10 mouse cellular contexts compared by ENCODE assay signal in genomic region chr7:105480561-105481504, GRCm38 (mm10). TPM values are rescaled to one million over a fixed set of nuclear protein-coding genes. Genes with fewer than 3 reads are reported as not detected.
DNase-seq lines count a peak whose midpoint lies in the region; ATAC-seq lines count a peak whose summit lies in the region.
"Had no signal": no experiment of that assay in that cellular context is flagged by ENCODE, and none has a peak within 500 bp of the region (broad histone marks: within the 10 kb centered on the region; RNA-seq: fewer than 3 reads in every experiment).

No protein-coding gene starts in this region.

- peak overlapping the region; percentile 63 for H3K4me3 ChIP-seq in embryonic facial prominence, embryonic 10.5 days
- H3K4me3 ChIP-seq in heart, embryonic 10.5 days, result peak overlapping the region; percentile 65
- peak overlapping the region; percentile 59 for H3K4me3 ChIP-seq in stomach, embryonic 15.5 days (replicated peaks)

- no peaks in the 10 kb centered on the region for H3K36me3 ChIP-seq in embryonic facial prominence, embryonic 10.5 days (replicated peaks)
- H3K36me3 ChIP-seq in heart, embryonic 10.5 days, result no peaks in the 10 kb centered on the region
- H3K36me3 ChIP-seq in stomach, embryonic 15.5 days, result no peaks in the 10 kb centered on the region
- H3K36me3 ChIP-seq: G1E had no signal

- H3K4me2 ChIP-seq in stomach, embryonic 15.5 days, result peak overlapping the region; percentile 93

- H3K27ac ChIP-seq in embryonic facial prominence, embryonic 10.5 days (replicated peaks), result no peak overlapping the region; the same call in 1 of the 2 replicates
- H3K27ac ChIP-seq in heart, embryonic 10.5 days, result peak overlapping the region; percentile 91
- peak overlapping the region; percentile 93 for H3K27ac ChIP-seq in stomach, embryonic 15.5 days

- ATAC-seq in stomach, embryonic 15.5 days (ENCODE audit: insufficient read depth, low FRiP score, low read depth), result peak; percentile 4; the same call in 1 of the 2 replicates

- peaks cover 27% of the 10 kb centered on the region for H3K4me1 ChIP-seq in embryonic facial prominence, embryonic 10.5 days
- H3K4me1 ChIP-seq in heart, embryonic 10.5 days, result peaks cover 31% of the 10 kb centered on the region
- H3K4me1 ChIP-seq in stomach, embryonic 15.5 days, result peaks cover 19% of the 10 kb centered on the region

- H3K27me3 ChIP-seq in embryonic facial prominence, embryonic 10.5 days (replicated peaks; ENCODE audit: low read depth, poor library complexity, severe bottlenecking), result peaks cover 37% of the 10 kb centered on the region
- no peaks in the 10 kb centered on the region; the same call in 1 of the 2 replicates for H3K27me3 ChIP-seq in heart, embryonic 10.5 days (ENCODE audit: insufficient read depth, poor library complexity, severe bottlenecking)
- no peaks in the 10 kb centered on the region for H3K27me3 ChIP-seq in stomach, embryonic 15.5 days (replicated peaks)

- intact Hi-C loops in left cerebral cortex, postnatal 4 days (cut with DNase I), result no loop called here
- intact Hi-C loops in left cerebral cortex, postnatal 14 days (cut with DNase I), result loop anchor here (5.0 kb wide), 1 partner anchor 36 kb away; no protein-coding TSS in a partner anchor

- WGBS in embryonic facial prominence, embryonic 10.5 days, result 66% methylated on average over 23 of the region's 23 CpGs
- WGBS in heart, embryonic 10.5 days, result 50% methylated on average over 23 of the region's 23 CpGs
- WGBS in stomach, embryonic 15.5 days, result 55% methylated on average over 23 of the region's 23 CpGs

- peak; percentile 67 for DNase-seq in left cerebral cortex, postnatal 4 days
- no peak for DNase-seq in left cerebral cortex, postnatal 14 days (ENCODE audit: low spot score in 2 of 2)
- DNase-seq in embryonic facial prominence, embryonic 10.5 days (ENCODE audit: low spot score), result no peak
- DNase-seq in heart, embryonic 10.5 days (ENCODE audit: low spot score), result no peak
- peak; percentile 31 to 33 for DNase-seq in kidney, adult 8-10 months
- peak; percentile 72 for DNase-seq in lung, postnatal 10 days
- no peak for DNase-seq in yolk sac, embryonic 10.5 days (ENCODE audit: low spot score)

- H3K9ac ChIP-seq in stomach, embryonic 15.5 days, result no peak overlapping the region

- no peaks in the 10 kb centered on the region for H3K9me3 ChIP-seq in embryonic facial prominence, embryonic 10.5 days
- H3K9me3 ChIP-seq in heart, embryonic 10.5 days, result no peaks in the 10 kb centered on the region
- no peaks in the 10 kb centered on the region for H3K9me3 ChIP-seq in stomach, embryonic 15.5 days
- H3K9me3 ChIP-seq: G1E had no signal

RNA-seq across cellular contexts. Expression of gene Cavin3, which starts 1.3 kb away (rescaled TPM):
- total RNA-seq in left cerebral cortex, postnatal 4 days (2021), result 10 to 100 TPM; 11.7 to 13.8 TPM
- total RNA-seq in left cerebral cortex, postnatal 14 days (2021), result 10 to 100 TPM; 19.0 to 21.1 TPM
- 17.3 and 17.7 TPM in 2 replicates for polyA plus RNA-seq in embryonic facial prominence, embryonic 10.5 days (2016; fragmentation: Nextera tagmentation; extraction: Ambion mirVana)
- 67.0 and 74.0 TPM in 2 replicates for polyA plus RNA-seq in heart, embryonic 10.5 days (2016; fragmentation: Nextera tagmentation; extraction: Ambion mirVana)
- polyA plus RNA-seq in stomach, embryonic 15.5 days (2015; fragmentation: Nextera tagmentation; extraction: Ambion mirVana), result 115 and 131 TPM in 2 replicates
- total RNA-seq: G1E had no signal
- polyA plus RNA-seq: G1E had no signal

RNA-seq across cellular contexts. Expression of gene Cckbr, which starts 55.3 kb away (rescaled TPM):
- total RNA-seq in left cerebral cortex, postnatal 4 days (2021), result 1 to 10 TPM; 4.2 to 6.1 TPM
- 10 to 100 TPM; 56.6 to 62.4 TPM for total RNA-seq in left cerebral cortex, postnatal 14 days (2021)
- 0.47 and 0.87 TPM in 2 replicates for polyA plus RNA-seq in embryonic facial prominence, embryonic 10.5 days (2016; fragmentation: Nextera tagmentation; extraction: Ambion mirVana)
- 0.09 and 0.31 TPM in 2 replicates for polyA plus RNA-seq in heart, embryonic 10.5 days (2016; fragmentation: Nextera tagmentation; extraction: Ambion mirVana)
- polyA plus RNA-seq in stomach, embryonic 15.5 days (2015; fragmentation: Nextera tagmentation; extraction: Ambion mirVana), result 0.52 and 0.57 TPM in 2 replicates
- polyA plus RNA-seq: G1E; large intestine, adult 2 months had no signal

Comparison
In these comparisons a context has a peak if more than half of its experiments do, and no peak if none do; other contexts are left out.
1. DNase-seq: peak in left cerebral cortex, postnatal 4 days (single experiment), kidney, adult 8-10 months (2 of 2) and lung, postnatal 10 days (single experiment); none in left cerebral cortex, postnatal 14 days (0 of 2), embryonic facial prominence, embryonic 10.5 days (single experiment), heart, embryonic 10.5 days (single experiment) and yolk sac, embryonic 10.5 days (single experiment).
2. Peak in every context shown above with its lines, with median percentiles within 50 percentile points of each other: H3K4me3 ChIP-seq.